Mouse (Mus musculus): Measurements from ENCODE around the gene Atcay. TPM values are rescaled to one million over a fixed set of nuclear protein-coding genes. Genes with fewer than 3 reads are reported as not detected.

Gene Atcay
- total and polyA plus RNA-seq, 3 experiments, result 0.19 to 0.33 TPM; not detected in 1

- Histone ChIP-seq H3K4me1 (ENCODE audit: control insufficient read depth in 1 of 2, insufficient read depth in 2 of 2, low read length in 2 of 2) (peaks cover 0 to 12% of the 10 kb centered on the region in 2 experiments; a peak in 2 of 4 replicates), H3K9me3 (replicated peaks; ENCODE audit: insufficient read depth, low read length) (no peaks in the 10 kb centered on the region), H3K27me3 (ENCODE audit: control insufficient read depth in 1 of 2, insufficient read depth in 2 of 2, low read length in 2 of 2) (peaks cover 6 to 13% of the 10 kb centered on the region in 2 experiments), H3K27ac (ENCODE audit: control insufficient read depth, low read depth, low read length) (no peak overlapping the region), H3K9ac (ENCODE audit: control insufficient read depth, low read depth, low read length, poor library complexity, severe bottlenecking) (no peak overlapping the region), H3K4me3 (ENCODE audit: control insufficient read depth in 1 of 2, insufficient read depth in 1 of 2, low read depth in 2 of 2, low read length in 2 of 2) (no peak overlapping the region), H3K36me3 (ENCODE audit: control insufficient read depth in 1 of 2, insufficient read depth in 2 of 2, low read length in 2 of 2) (peaks cover 0 to 7% of the 10 kb centered on the region in 2 experiments; a peak in 2 of 4 replicates), H3K79me2 (ENCODE audit: control insufficient read depth, insufficient read depth, low read length, poor library complexity) (no peaks in the 10 kb centered on the region)
- TF ChIP-seq TAL1 (IDR thresholded peaks at IDR 0.05; ENCODE audit: low read length), result no peak
- TF ChIP-seq KAT2A (conservative IDR thresholded peaks at IDR 0.05; ENCODE audit: low read depth, low read length), result no peak
- no peak for TF ChIP-seq CHD1 (IDR thresholded peaks at IDR 0.05; ENCODE audit: low read depth, low read length)
- no peak for TF ChIP-seq RCOR1 (IDR thresholded peaks at IDR 0.05; ENCODE audit: low read depth, low read length)
- TF ChIP-seq TBP (IDR thresholded peaks at IDR 0.05; ENCODE audit: low read depth, low read length), result no peak
- TF ChIP-seq POLR2AphosphoS5 (IDR thresholded peaks at IDR 0.05; ENCODE audit: borderline replicate concordance, low read depth, low read length), result no peak
- TF ChIP-seq CTCF (IDR thresholded peaks at IDR 0.05 in 2 of 3, conservative IDR thresholded peaks at IDR 0.05 in 1 of 3; ENCODE audit: control insufficient read depth in 1 of 3, insufficient read depth in 1 of 3, low read depth in 2 of 3, low read length in 3 of 3, poor library complexity in 1 of 3, severe bottlenecking in 1 of 3), result no peak
- no peak for TF ChIP-seq GABPA (IDR thresholded peaks at IDR 0.05; ENCODE audit: low read depth, low read length)
- TF ChIP-seq RAD21 (IDR thresholded peaks at IDR 0.05; ENCODE audit: low read depth, low read length), result no peak
- TF ChIP-seq HCFC1 (IDR thresholded peaks at IDR 0.05; ENCODE audit: low read depth, low read length), result no peak
- no peak for TF ChIP-seq NRF1 (IDR thresholded peaks at IDR 0.05; ENCODE audit: insufficient read depth, low read depth, low read length, poor library complexity, severe bottlenecking)
- TF ChIP-seq CHD2 (IDR thresholded peaks at IDR 0.05; ENCODE audit: low read length), result no peak
- no peak for TF ChIP-seq ZMIZ1 (IDR thresholded peaks at IDR 0.05; ENCODE audit: low read depth, low read length)
- no peak for TF ChIP-seq UBTF (IDR thresholded peaks at IDR 0.05; ENCODE audit: borderline replicate concordance, insufficient read depth, low read depth, low read length)
- no peak for TF ChIP-seq MXI1 (IDR thresholded peaks at IDR 0.05; ENCODE audit: low read depth, low read length)
- TF ChIP-seq MYC (IDR thresholded peaks at IDR 0.05; ENCODE audit: low read depth, low read length), result no peak
- TF ChIP-seq MAFK (IDR thresholded peaks at IDR 0.05; ENCODE audit: borderline replicate concordance, low read depth, low read length), result no peak
- no peak for TF ChIP-seq ELF1 (IDR thresholded peaks at IDR 0.05; ENCODE audit: low read depth, low read length)
- TF ChIP-seq MEF2A (IDR thresholded peaks at IDR 0.05; ENCODE audit: extremely low read depth, insufficient replicate concordance, low read depth, low read length, poor library complexity, severe bottlenecking), result no peak
- no peak for TF ChIP-seq E2F4 (IDR thresholded peaks at IDR 0.05; ENCODE audit: borderline replicate concordance, low read depth, low read length)
- DNase-seq (ENCODE audit: low read depth, low spot score), result no peak
These were observed 803 bp upstream of the Atcay start for GRCm38 (mm10) chr10:81231436-81231835.

All from MEL (cell line).